Mouse (Mus musculus) CH12.LX (cell line): ENCODE data around the gene Fdps.

ENCODE experiments used
- BHLHE40 ChIP-seq: IDR thresholded peaks from 2 replicates; pipeline ENCODE4 v1.6.1; 2011; ENCODE audit warnings: mild to moderate bottlenecking, low read depth, low read length, improper control_type of control experiment
- CHD2 ChIP-seq: IDR thresholded peaks from 2 replicates; pipeline ENCODE4 v1.6.1; 2011; ENCODE audit warnings: low read length, improper control_type of control experiment
- CTCF ChIP-seq, 2 experiments: IDR thresholded peaks in 1 of 2; conservative IDR thresholded peaks in 1 of 2; 2 replicates each; pipeline ENCODE4 v1.5.1; 2011 to 2012; ENCODE audit warnings: low read depth in 2 of 2, low read length in 2 of 2, improper control_type of control experiment in 1 of 2, inconsistent platforms in 1 of 2, mild to moderate bottlenecking in 1 of 2, moderate library complexity in 1 of 2
- ETS1 ChIP-seq: conservative IDR thresholded peaks from 2 replicates; pipeline ENCODE4 v1.6.1; 2012; ENCODE audit warnings: low read depth, mild to moderate bottlenecking, inconsistent platforms, low read length, improper control_type of control experiment, moderate library complexity
- HCFC1 ChIP-seq: IDR thresholded peaks from 2 replicates; pipeline ENCODE4 v1.6.1; 2012; ENCODE audit warnings: low read depth, mild to moderate bottlenecking, inconsistent platforms, low read length, improper control_type of control experiment
- MXI1 ChIP-seq: IDR thresholded peaks from 2 replicates; pipeline ENCODE4 v1.6.1; 2011; ENCODE audit warnings: mild to moderate bottlenecking, low read depth, low read length, improper control_type of control experiment
- POLR2A ChIP-seq: IDR thresholded peaks from 2 replicates; pipeline ENCODE4 v1.6.1; 2011; ENCODE audit warnings: low read depth, mild to moderate bottlenecking, improper control_type of control experiment, low read length
- TBP ChIP-seq: conservative IDR thresholded peaks from 2 replicates; pipeline ENCODE4 v1.6.1; 2011; ENCODE audit warnings: low read depth, low read length, improper control_type of control experiment
- USF1 ChIP-seq: IDR thresholded peaks from 2 replicates; pipeline ENCODE4 v1.6.1; 2014; ENCODE audit warnings: low read depth, mild to moderate bottlenecking, inconsistent platforms, low read length, improper control_type of control experiment
- ZNF384 ChIP-seq: IDR thresholded peaks from 2 replicates; pipeline ENCODE4 v1.6.1; 2012; ENCODE audit warnings: low read depth, low read length, improper control_type of control experiment, inconsistent platforms

- no peak for TF ChIP-seq ZNF384
- TF ChIP-seq POLR2A: no peak
- peak; percentile 53 to 74 for TF ChIP-seq CTCF (conservative IDR thresholded peaks at IDR 0.05 in 1 of 2, IDR thresholded peaks at IDR 0.05 in 1 of 2; ENCODE audit: low read depth in 2 of 2, low read length in 2 of 2)
- no peak for TF ChIP-seq MXI1
- TF ChIP-seq CHD2: no peak
- no peak for TF ChIP-seq TBP
- TF ChIP-seq HCFC1: no peak
- no peak for TF ChIP-seq ETS1
- no peak for TF ChIP-seq BHLHE40
- no peak for TF ChIP-seq USF1
Measured at GRCm38 (mm10) chr3:89058783-89059182, 43.0 kb downstream of the Fdps start.
